Mouse (Mus musculus) c-Kit-positive CD71-positive TER-119-negative erythroid progenitor cells, embryonic 14.5 days (primary cell): ENCODE results near the gene Rnf126.

ENCODE experiments used
- DNase-seq: peaks from one replicate; pipeline ENCODE4 v3.0.0-alpha.2; 2013; ENCODE audit warnings: low read depth

Rnf126 gene

DNA sequence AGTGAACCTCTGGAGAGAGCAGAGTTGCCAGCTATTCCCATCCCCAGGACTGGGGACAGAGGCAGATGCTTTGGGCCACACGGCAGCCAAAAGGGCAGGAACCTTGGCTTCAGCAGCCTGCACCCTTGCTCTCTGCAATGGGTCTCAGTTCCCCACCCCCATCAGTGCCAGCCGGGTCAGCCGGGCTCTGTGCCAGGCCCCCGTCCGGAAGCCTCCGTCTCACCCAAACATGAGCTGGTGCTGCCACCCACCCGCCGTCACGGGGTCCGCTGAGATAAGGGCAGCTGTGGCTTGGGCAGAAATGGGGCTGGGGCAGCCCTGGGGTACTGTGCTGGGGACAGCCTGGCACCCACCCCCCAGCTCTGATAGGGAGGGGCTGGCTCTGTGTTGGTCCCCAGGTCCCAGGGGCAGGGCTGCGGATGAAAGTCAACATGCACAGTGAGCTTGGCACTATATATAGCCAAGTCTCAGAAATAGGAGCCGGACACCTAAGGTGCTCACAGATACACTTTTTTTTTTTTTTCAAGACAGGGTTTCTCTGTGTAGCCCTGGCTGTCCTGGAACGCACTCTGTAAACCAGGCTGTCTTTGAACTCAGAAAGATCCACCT lies 37.3 kb downstream of the Rnf126 start:
- DNase-seq = no peak

DNA sequence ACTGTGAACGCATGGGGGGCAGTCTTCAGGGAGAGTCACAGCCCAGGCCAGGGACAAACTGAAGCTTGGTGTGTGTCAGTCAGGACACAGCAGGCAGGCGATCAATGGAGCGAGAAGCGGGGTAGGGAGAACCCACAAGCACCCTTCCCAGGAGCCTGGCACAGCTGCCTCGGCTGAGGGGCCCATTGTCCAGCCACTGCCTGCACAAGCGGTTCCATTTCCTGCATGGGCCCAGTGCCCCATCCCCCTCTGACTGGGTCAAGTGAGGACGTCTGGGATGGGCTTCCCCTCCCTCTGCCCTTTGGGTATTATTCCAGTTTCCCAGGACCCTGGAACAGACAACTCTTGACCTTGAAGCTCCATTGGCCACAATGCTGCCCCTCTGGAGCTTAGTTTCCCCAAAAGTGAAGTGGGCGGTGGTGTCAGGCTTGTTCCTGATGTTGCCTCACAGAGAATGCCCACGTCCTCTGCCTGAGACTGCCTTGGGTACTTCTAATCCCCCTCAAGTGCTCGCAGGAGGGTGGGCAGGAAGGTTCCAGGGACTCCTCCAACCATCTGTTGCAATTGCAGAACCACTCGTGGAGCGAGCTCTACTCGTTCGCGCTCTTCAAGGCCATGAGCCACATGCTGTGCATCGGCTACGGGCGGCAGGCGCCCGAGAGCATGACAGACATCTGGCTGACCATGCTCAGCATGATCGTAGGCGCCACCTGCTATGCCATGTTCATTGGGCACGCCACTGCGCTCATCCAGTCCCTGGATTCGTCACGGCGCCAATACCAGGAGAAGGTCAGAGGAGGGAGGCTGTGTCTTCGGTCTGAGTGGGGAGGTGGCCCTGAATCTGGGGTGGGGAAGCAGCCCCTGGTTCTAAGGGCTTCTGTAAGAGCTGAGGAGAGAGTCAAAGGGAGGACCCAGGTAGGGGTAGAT lies 38.2 kb downstream of the Rnf126 start:
- no peak for DNase-seq

DNA sequence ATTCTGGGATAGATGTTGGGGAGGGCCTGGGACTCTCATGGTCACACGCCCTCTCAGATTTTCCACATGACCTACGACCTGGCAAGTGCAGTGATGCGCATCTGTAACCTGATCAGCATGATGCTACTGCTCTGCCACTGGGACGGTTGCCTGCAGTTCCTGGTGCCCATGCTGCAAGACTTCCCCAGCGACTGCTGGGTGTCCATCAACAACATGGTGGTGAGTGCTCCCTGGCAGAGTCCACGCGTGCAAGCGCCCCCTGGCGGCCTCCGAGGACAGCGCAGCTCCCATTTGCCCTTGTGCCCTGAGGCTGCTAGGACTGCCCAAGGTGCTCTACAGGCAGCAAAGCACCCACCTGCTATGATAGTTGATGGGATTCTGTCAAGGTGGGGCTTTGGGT lies 40.7 kb downstream of the Rnf126 start:
- DNase-seq = no peak

DNA sequence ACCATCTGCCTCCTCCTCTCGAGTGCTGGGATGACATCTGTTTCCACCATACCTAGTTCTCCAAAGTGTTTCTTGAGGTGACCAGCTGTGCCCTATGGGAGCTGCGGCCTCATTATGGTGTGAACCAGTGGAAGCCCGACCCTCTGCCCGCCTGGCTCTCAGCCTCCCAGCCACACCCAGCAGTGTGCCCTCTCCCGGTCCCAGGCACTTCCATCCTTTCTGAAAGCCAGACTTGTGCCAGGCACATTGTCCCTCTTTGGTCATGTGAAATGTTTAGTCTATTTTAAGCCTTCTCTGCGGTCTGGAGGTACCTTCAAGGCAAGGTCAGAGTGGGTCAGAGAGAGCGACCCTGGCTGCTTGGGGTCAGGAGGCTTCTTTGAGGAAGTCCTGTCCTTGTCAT lies 43.1 kb downstream of the Rnf126 start:
- DNase-seq = no peak

DNA sequence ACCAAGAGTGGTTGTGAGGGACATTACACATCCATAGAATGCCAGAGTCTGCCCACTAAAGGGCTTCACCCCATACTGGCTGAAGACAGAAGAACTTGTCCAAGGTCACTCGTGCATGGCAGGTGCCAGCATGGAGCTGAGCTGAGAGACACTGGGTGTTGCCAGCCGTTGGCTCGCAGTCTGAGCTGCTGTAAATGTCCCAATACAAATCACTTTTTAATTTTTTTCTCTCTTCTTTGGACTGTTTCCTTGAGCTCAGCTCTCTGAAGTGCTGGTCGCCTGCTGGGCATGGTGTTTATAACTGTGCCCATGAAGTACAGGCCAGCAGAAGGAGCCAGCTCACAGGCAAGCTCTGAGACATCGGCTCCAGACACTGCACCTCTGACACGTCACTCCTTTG lies 43.7 kb downstream of the Rnf126 start:
- no peak for DNase-seq

DNA sequence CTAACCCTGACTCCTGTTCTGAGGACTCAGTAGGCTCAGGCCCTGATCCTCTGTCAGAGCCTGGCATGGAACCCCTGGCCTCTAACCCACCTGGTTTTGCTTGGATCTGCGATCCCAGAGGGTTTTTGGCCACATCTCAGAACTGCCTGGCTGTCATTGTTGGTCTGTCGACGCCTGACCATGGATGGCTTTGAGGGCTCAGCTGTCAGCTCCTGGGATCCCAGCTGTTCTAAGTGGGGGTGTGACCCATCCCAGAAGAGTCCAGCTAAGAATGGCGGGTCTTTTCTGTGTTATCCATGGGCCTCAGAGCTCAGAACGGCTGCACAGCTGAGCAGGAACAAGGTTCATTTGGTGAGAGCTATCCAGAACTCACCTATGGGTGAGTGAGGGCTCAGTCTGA lies 45.7 kb downstream of the Rnf126 start:
- no peak for DNase-seq

DNA sequence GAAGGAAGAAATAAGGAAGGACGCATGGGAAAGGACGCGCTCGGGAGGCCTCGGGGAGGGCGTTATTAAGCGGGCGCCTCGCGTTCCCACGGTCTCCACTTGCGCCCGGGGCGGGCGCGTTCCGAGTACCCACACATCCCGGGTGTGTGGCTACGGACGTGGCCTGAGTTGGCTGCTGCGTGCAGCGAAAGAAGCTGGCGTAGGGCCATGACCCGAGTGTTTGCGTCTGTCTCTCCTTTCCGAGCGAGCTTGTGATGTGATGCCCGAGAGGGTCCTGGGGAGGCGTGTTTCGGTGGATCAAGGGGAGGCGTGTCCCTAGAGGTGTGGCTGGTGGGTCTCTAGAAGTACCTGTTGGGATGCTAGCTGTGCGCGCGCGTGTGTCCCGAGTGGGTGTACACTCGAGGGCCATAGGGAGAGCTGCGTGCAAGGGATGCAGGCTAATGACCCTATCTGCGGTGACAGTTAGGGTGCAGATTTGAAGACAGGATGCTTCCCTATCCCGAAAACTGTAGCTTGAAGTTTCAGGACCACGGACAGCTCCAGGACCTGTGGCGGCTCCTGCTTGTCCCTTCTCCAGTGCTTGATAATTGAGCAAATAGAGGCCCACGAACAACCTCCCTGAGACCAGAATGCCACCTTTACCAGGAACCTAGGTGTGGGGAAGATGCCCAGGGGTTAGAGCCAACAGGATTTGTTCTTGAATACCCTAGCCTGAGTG lies 49.0 kb downstream of the Rnf126 start:
- DNase-seq = peak; percentile 89

DNA sequence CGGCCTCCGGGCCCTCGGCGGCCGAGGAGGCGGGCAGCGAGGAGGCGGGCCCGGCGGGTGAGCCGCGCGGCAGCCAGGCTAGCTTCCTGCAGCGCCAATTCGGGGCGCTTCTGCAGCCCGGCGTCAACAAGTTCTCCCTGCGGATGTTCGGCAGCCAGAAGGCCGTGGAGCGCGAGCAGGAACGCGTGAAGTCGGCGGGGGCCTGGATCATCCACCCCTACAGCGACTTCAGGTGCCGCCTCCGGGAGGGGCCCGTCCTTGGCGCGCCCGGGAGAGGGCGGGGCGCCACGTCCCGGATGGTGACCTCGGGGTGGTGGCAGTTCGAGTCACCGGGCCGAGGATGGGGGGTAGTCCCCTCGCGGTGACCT lies 49.8 kb downstream of the Rnf126 start:
- no peak for DNase-seq

DNA sequence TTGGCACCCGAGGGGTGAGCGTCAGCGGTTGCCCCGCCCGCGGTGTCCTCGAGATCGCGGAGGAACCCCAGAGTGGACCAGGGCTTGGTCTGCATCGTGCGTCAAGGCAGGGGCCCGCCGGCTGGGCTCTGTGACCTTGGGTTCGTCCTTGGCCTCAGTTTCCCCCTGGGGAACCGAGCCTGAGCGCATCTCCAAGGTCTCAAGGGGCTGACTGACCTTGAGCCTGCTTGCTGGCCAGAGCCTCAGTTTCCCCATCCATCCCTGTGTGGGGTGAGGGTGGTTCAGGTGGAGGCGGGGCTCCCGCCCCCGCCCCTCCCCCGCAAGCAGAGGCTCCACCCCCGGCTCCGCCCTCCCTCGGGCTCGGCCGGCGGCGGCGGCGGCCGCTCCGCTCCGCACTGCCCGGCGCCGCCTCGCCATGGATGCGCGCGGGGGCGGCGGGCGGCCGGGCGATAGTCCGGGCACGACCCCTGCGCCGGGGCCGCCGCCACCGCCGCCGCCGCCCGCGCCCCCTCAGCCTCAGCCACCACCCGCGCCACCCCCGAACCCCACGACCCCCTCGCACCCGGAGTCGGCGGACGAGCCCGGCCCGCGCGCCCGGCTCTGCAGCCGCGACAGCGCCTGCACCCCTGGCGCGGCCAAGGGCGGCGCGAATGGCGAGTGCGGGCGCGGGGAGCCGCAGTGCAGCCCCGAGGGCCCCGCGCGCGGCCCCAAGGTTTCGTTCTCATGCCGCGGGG lies 50.3 kb downstream of the Rnf126 start, which contains the start of gene Hcn2:
Gene Hcn2 (plus strand): TSS at position 381 of the 734 bp plus-strand sequence.
- DNase-seq = no peak

DNA sequence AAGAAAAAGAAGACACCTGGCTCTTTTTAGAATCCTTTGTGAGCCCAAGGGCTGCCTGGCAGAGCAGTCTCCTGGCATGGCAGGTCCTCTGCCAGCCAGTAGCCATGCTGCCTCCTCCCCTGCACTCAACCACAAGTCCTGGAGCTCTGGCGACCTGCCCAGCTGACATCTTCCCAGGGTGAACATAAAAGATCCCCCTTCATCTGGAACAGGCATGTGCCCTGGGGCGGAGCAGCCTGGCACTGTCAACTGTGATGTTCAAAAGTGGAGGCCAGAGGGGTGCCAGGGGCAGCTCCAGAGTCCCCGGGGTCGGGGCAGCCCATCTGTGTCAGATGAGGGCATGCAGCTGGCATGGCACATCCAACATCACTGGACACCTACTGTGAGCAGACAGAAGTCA lies 51.8 kb downstream of the Rnf126 start:
- DNase-seq = no peak

DNA sequence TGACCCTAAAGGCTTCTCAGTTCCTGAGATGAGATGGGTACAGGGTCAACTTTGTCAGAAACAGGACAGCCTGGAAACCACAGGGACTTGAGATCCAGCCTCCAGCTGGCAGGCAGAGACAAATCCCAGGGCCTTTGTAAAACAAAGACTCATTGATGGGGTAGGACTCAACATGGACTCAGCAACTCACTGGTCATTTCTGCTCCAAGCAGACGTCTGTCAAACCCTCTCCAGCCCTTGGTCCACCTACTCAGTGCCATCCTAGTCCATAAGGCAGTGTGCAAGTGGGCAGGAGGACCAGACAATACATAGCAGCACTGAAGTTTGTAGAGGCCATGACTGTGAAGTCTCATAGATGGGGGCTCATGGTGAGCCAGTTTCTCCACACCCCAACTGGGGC lies 53.6 kb downstream of the Rnf126 start:
- DNase-seq = no peak

DNA sequence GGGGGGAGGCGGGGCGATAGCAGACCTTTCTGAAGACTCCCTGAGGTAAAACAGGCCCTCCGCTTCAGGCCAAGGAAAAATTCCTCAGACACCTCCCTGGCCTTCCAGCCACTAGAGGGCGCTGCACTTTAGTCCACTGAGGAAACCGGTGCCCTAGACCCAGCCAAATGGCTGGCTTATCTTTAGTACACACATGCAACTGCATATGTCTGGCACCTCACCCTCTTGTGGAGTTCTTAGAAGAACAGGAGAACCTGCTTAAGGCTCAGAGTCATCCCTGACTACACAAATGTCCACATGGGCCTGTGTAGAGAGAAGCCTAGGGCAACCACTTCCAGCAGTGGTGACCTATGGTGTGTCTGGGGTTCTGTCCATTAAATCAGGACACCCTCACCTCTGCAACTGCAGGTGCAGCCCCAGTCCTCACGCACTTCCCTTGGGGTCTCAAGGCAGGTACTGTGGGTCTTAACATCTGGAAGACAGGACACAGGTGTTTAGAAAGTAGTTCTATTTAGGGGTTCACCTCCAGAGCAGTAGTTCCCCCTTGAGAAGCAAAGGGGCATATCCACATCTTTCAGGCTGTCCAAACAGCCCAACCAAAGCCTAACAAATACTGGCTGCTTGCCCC lies 54.1 kb downstream of the Rnf126 start:
- peak; percentile 97 for DNase-seq

DNA sequence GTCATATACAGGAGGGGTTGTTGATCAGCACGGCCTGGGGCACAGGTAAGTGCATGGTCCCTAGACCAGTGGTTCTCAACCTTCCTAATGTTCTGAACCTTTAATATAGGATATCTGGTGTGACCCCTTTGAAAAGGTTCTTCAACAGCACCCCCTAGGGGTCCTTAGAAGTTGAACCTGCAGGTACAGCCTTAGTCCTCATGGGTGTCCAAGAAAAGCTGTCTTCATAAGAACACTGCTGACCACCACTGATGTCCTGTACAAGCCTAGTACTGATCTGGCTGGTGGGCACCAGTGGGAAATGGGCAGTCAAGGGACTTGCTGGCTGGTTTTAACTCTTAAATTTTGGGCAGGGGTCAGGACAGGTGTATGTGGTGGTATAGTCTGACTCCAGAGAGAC lies 54.7 kb downstream of the Rnf126 start:
- no peak for DNase-seq

DNA sequence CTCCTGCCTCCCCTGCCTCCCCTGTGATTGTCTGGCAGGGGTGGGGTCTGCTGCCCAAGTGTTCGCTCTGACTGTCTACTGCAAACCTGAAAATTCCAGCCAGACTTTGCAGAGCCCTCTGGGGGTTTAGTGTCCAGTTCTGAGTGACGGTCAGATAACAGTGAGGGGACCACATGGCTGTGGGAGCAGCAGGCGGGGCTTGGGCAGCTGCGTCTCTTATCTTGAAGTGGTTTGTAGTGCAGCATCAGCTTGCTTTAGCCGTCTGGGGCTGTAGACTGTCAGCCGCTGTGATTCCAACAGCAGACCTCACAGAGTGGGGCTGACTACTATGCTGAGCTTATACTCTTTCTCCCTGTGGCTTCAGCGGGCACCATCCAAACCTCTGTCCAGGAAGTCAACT lies 57.4 kb downstream of the Rnf126 start:
- DNase-seq = no peak

DNA sequence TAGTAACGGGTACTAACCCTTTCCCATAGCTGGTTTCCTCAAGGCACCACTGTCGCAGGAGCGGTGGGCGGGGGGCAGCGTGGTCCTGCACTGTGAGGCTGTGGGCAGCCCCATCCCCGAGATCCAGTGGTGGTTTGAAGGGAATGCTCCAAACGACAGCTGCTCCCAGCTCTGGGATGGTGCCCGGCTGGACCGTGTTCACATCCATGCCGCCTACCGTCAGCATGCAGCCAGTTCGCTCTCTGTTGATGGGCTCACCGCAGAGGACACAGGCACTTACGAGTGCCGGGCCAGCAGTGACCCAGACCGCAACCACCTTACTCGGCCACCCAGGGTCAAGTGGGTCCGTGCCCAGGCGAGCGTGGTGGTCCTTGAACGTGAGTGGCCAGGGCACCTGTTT lies 58.1 kb downstream of the Rnf126 start:
- no peak for DNase-seq
